Mouse (Mus musculus): ENCODE data around the gene Ifit3b.
"Not testable (repeated sequence)": the region's sequence is repeated elsewhere in the genome, so short reads cannot be mapped to it uniquely, and the experiment has no call there.

GRCm38 (mm10) chr19:34647630-34648029, 39.9 kb downstream of the Ifit3b start:
- not testable (repeated sequence) for TF ChIP-seq CTCF (IDR thresholded peaks at IDR 0.05; ENCODE audit: borderline replicate concordance, extremely low read depth, insufficient read depth, insufficient read length); POLR2A (IDR thresholded peaks at IDR 0.05; ENCODE audit: borderline replicate concordance, extremely low read depth, insufficient read depth, insufficient read length, poor library complexity, severe bottlenecking)

Measured in brain, embryonic 14.5 days (tissue).